Mouse (Mus musculus) gastrocnemius, postnatal 10 days (tissue): Measurements from ENCODE around the gene Pstpip1. TPM values are rescaled to one million over a fixed set of nuclear protein-coding genes. Genes with fewer than 3 reads are reported as not detected.
A peak's percentile ranks its signal among the peaks of the same experiment; 100 is the strongest.

Source experiments
- DNase-seq: peaks from one replicate; pipeline ENCODE4 v3.0.0; 2021; ENCODE audit warnings: mixed read lengths
- total RNA-seq, 2 experiments: library from RNA; stranded (reverse); gene quantifications; 2 replicates each; pipeline ENCODE4 v1.2.3; 2021

Pstpip1 gene
- total RNA-seq, 2 experiments from 2014 or later = 2.0 to 4.2 TPM

GRCm38 (mm10) chr9:56151745-56152481 lies 62.2 kb downstream of the Pstpip1 start:
- no peak for DNase-seq

- DNase-seq = no peak
Observed at GRCm38 (mm10) chr9:56152482-56153007, 62.8 kb downstream of the Pstpip1 start.

GRCm38 (mm10) chr9:56154572-56154971 lies 64.8 kb downstream of the Pstpip1 start:
- no peak for DNase-seq

GRCm38 (mm10) chr9:56158077-56158476 lies 68.3 kb downstream of the Pstpip1 start:
- no peak for DNase-seq

- no peak for DNase-seq
Observed at GRCm38 (mm10) chr9:56159456-56159855, 69.7 kb downstream of the Pstpip1 start.

GRCm38 (mm10) chr9:56160341-56161141 lies 70.8 kb downstream of the Pstpip1 start:
- DNase-seq = peak; percentile 90

- no peak for DNase-seq
Observed at GRCm38 (mm10) chr9:56165377-56165776, 75.6 kb downstream of the Pstpip1 start, which contains the start of gene Tspan3. Tspan3 (minus strand) TSS chr9:56165477.

GRCm38 (mm10) chr9:56166161-56166560 lies 76.4 kb downstream of the Pstpip1 start:
- DNase-seq = no peak

GRCm38 (mm10) chr9:56167690-56168089 lies 77.9 kb downstream of the Pstpip1 start:
- DNase-seq = no peak

GRCm38 (mm10) chr9:56175316-56175715 lies 85.6 kb downstream of the Pstpip1 start:
- DNase-seq = no peak

- DNase-seq = no peak
Observed at GRCm38 (mm10) chr9:56177354-56177753, 87.6 kb downstream of the Pstpip1 start.

Other genes with a start within 250 kb of the Pstpip1 start
- 10 to 100 TPM in 1 of 2 experiments, 1 to 10 TPM in 1; 9.5 to 11.1 TPM for gene Scaper, start 151.8 kb upstream of the Pstpip1 start, total RNA-seq
- gene 4930563M21Rik, start 79.4 kb upstream of the Pstpip1 start, total RNA-seq = not detected
- gene Rcn2, start 48.1 kb upstream of the Pstpip1 start, total RNA-seq = 10 to 100 TPM; 28.2 to 33.1 TPM
- 100 to 1,000 TPM; 158 to 160 TPM for gene Tspan3, start 75.5 kb downstream of the Pstpip1 start, total RNA-seq